Mouse (Mus musculus): ENCODE data around the gene Coa5. TPM values are rescaled to one million over a fixed set of nuclear protein-coding genes. Genes with fewer than 3 reads are reported as not detected.

Coa5 gene
- total and polyA plus RNA-seq, 2 experiments from 2014 or later: 42.9 to 50.4 TPM

GRCm38 (mm10) chr1:37386448-37386971 lies 43.4 kb downstream of the Coa5 start:
- Histone ChIP-seq H3K27me3 (ENCODE audit: insufficient read depth, low read length) (no peaks in the 10 kb centered on the region), H3K4me3 (ENCODE audit: low read depth, low read length) (no peak overlapping the region), H3K4me1 (ENCODE audit: insufficient read depth, low read length) (no peaks in the 10 kb centered on the region), H3K9ac (replicated peaks; ENCODE audit: low read length, poor library complexity, severe bottlenecking) (no peak overlapping the region), H3K36me3 (ENCODE audit: insufficient read depth, low read length) (peaks cover 51% of the 10 kb centered on the region), H3K9me3 (ENCODE audit: low read length) (no peaks in the 10 kb centered on the region), H3K4me2 (ENCODE audit: low read depth, low read length, poor library complexity, severe bottlenecking) (no peak overlapping the region), H3K27ac (ENCODE audit: low read depth, low read length) (no peak overlapping the region)
- no peak for TF ChIP-seq CTCF (IDR thresholded peaks at IDR 0.05)
- ATAC-seq (ENCODE audit: low FRiP score): no peak
- 82% methylated on average over 7 of the region's 7 CpGs for WGBS
- DNase-seq (ENCODE audit: low spot score): no peak

DNA sequence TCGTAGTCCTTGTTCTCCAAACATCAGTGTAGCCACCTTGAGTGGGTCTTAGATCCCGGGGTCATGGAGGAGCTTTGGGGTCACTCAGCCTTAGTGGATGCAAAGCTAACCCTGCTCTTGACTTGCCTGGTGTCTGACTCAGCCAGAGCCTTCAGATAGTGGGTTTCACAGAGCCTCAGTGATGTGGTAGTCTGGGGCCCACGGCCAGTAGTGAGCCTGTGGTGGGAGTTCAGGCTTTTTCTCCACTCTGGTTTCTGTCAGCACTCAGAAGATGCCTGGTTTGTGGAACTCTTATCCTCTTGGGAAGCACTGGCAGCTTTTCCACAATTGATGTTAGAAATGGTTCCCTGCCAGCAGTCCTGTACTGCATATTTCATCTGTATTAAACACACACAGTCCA lies 45.6 kb downstream of the Coa5 start:
- Histone ChIP-seq H3K9me3 (ENCODE audit: low read length) (no peaks in the 10 kb centered on the region), H3K4me1 (ENCODE audit: insufficient read depth, low read length) (no peaks in the 10 kb centered on the region), H3K4me2 (ENCODE audit: low read depth, low read length, poor library complexity, severe bottlenecking) (no peak overlapping the region), H3K27ac (ENCODE audit: low read depth, low read length) (no peak overlapping the region), H3K36me3 (ENCODE audit: insufficient read depth, low read length) (peaks cover 48% of the 10 kb centered on the region), H3K4me3 (ENCODE audit: low read depth, low read length) (no peak overlapping the region), H3K27me3 (ENCODE audit: insufficient read depth, low read length) (no peaks in the 10 kb centered on the region), H3K9ac (replicated peaks; ENCODE audit: low read length, poor library complexity, severe bottlenecking) (no peak overlapping the region)
- DNase-seq (ENCODE audit: low spot score) (no peak), ATAC-seq (ENCODE audit: low FRiP score) (no peak)
- 82% methylated on average over 3 of the region's 3 CpGs for WGBS
- no peak for TF ChIP-seq CTCF (IDR thresholded peaks at IDR 0.05)

GRCm38 (mm10) chr1:37380913-37381312 lies 49.0 kb downstream of the Coa5 start:
- WGBS: 93% methylated on average over 5 of the region's 5 CpGs
- Histone ChIP-seq H3K27me3 (ENCODE audit: insufficient read depth, low read length) (no peaks in the 10 kb centered on the region), H3K27ac (ENCODE audit: low read depth, low read length) (no peak overlapping the region), H3K36me3 (ENCODE audit: insufficient read depth, low read length) (peaks cover 62% of the 10 kb centered on the region), H3K9me3 (ENCODE audit: low read length) (no peaks in the 10 kb centered on the region), H3K4me3 (ENCODE audit: low read depth, low read length) (no peak overlapping the region), H3K4me1 (ENCODE audit: insufficient read depth, low read length) (no peaks in the 10 kb centered on the region), H3K4me2 (ENCODE audit: low read depth, low read length, poor library complexity, severe bottlenecking) (no peak overlapping the region), H3K9ac (replicated peaks; ENCODE audit: low read length, poor library complexity, severe bottlenecking) (no peak overlapping the region)
- TF ChIP-seq CTCF (IDR thresholded peaks at IDR 0.05): no peak
- DNase-seq (ENCODE audit: low spot score) (no peak), ATAC-seq (ENCODE audit: low FRiP score) (no peak)

GRCm38 (mm10) chr1:37379536-37379935 lies 50.4 kb downstream of the Coa5 start:
- no peak overlapping the region for H3K4me3 ChIP-seq (ENCODE audit: low read depth, low read length)
- no peaks in the 10 kb centered on the region for H3K4me1 ChIP-seq (ENCODE audit: insufficient read depth, low read length)
- peaks cover 67% of the 10 kb centered on the region for H3K36me3 ChIP-seq (ENCODE audit: insufficient read depth, low read length)
- 85% methylated on average over 4 of the region's 4 CpGs for WGBS
- no peak for TF ChIP-seq CTCF (IDR thresholded peaks at IDR 0.05)
- H3K9me3 ChIP-seq (ENCODE audit: low read length): no peaks in the 10 kb centered on the region
- no peak overlapping the region for H3K4me2 ChIP-seq (ENCODE audit: low read depth, low read length, poor library complexity, severe bottlenecking)
- H3K9ac ChIP-seq (replicated peaks; ENCODE audit: low read length, poor library complexity, severe bottlenecking): no peak overlapping the region
- no peak overlapping the region for H3K27ac ChIP-seq (ENCODE audit: low read depth, low read length)
- DNase-seq (ENCODE audit: low spot score) (no peak), ATAC-seq (ENCODE audit: low FRiP score) (no peak)
- H3K27me3 ChIP-seq (ENCODE audit: insufficient read depth, low read length): no peaks in the 10 kb centered on the region

DNA sequence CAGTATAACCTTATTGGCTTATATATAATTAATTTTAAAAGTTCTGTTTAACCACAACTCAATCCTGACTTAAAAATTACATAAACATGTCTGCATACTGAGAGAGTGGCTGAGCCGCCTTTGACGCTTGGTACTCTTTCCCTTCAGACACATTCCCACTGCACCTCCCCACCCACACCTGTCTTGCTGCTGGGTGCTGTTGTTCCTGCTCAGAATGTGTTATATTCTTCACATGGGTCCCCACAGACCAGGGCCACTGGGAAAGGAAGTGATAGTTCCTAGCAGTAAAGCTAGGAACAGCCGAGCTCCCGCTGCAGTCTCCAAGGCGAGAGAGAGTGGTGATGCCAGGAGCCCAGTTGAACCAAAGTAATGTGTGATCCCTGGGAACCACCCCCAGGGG lies 51.8 kb downstream of the Coa5 start:
- no peak for ATAC-seq (ENCODE audit: low FRiP score)
- Histone ChIP-seq H3K36me3 (ENCODE audit: insufficient read depth, low read length) (peaks cover 71% of the 10 kb centered on the region), H3K27me3 (ENCODE audit: insufficient read depth, low read length) (no peaks in the 10 kb centered on the region)

GRCm38 (mm10) chr1:37376751-37377150 lies 53.2 kb downstream of the Coa5 start:
- WGBS: 91% methylated on average over 2 of the region's 2 CpGs
- Histone ChIP-seq H3K27ac (ENCODE audit: low read depth, low read length) (no peak overlapping the region), H3K4me1 (ENCODE audit: insufficient read depth, low read length) (no peaks in the 10 kb centered on the region), H3K4me2 (ENCODE audit: low read depth, low read length, poor library complexity, severe bottlenecking) (no peak overlapping the region), H3K27me3 (ENCODE audit: insufficient read depth, low read length) (no peaks in the 10 kb centered on the region), H3K9me3 (ENCODE audit: low read length) (no peaks in the 10 kb centered on the region), H3K9ac (replicated peaks; ENCODE audit: low read length, poor library complexity, severe bottlenecking) (no peak overlapping the region), H3K36me3 (ENCODE audit: insufficient read depth, low read length) (peaks cover 74% of the 10 kb centered on the region), H3K4me3 (ENCODE audit: low read depth, low read length) (no peak overlapping the region)
- ATAC-seq (ENCODE audit: low FRiP score) (no peak), DNase-seq (ENCODE audit: low spot score) (no peak)
- no peak for TF ChIP-seq CTCF (IDR thresholded peaks at IDR 0.05)

More for the DNA sequence above, 51.8 kb downstream of the Coa5 start:
- H3K4me3 ChIP-seq (ENCODE audit: low read depth, low read length): no peak overlapping the region
- H3K4me1 ChIP-seq (ENCODE audit: insufficient read depth, low read length): no peaks in the 10 kb centered on the region
- no peak for DNase-seq (ENCODE audit: low spot score)
- WGBS: 91% methylated on average over 5 of the region's 5 CpGs
- H3K9me3 ChIP-seq (ENCODE audit: low read length): no peaks in the 10 kb centered on the region
- no peak overlapping the region for H3K27ac ChIP-seq (ENCODE audit: low read depth, low read length)
- TF ChIP-seq CTCF (IDR thresholded peaks at IDR 0.05): no peak
- H3K4me2 ChIP-seq (ENCODE audit: low read depth, low read length, poor library complexity, severe bottlenecking): no peak overlapping the region
- H3K9ac ChIP-seq (replicated peaks; ENCODE audit: low read length, poor library complexity, severe bottlenecking): no peak overlapping the region
